Mouse (Mus musculus): ENCODE results near the gene Gipc1. TPM values are rescaled to one million over a fixed set of nuclear protein-coding genes. Genes with fewer than 3 reads are reported as not detected.

Gene Gipc1
- total and polyA plus RNA-seq, 3 experiments = 21.0 to 25.8 (median 22.6) TPM

DNA sequence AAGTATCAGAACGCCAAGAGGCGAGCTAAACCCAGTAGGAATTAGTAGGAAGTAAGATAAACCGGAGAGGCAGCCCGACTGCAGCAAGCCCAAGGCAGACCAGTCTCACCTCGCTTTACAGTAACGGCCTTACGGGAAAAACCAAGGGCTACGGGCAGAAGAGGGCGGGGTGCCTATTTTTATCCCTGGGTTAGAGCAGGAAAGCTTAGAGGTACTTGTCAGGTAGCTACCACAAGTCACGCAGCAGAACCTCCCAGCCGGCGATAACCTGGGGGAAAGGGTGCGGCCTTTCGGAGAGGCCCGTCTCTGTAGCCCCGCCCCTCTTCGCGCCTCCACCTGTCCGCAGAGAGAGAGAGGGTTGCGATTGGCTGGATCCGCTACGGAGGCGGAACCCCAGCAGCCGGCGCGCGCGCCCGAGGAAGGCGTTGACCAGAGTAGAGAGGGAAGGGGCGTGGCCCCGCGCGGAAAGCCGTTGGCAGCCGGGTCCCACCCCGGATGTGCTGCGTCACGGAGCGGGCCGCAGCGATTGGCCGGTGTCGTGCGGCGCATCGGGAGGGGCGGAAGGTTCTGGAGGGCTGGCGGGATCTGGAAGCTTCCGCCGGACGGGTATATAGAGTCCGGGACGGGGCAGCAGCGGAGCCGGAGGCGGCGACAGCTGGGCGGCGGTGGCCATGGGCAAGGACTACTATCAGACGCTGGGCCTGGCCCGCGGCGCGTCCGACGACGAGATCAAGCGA lies 44.6 kb upstream of the Gipc1 start, which contains the start of the genes Tecr and Dnajb1:
Gene Tecr, minus strand, starts transcription at position 311 of the 737 bp plus-strand sequence.
Gene Dnajb1, plus strand, starts transcription at position 533 of the 737 bp plus-strand sequence.
- DNase-seq (ENCODE audit: extremely low read depth) = peak; percentile 99

DNA sequence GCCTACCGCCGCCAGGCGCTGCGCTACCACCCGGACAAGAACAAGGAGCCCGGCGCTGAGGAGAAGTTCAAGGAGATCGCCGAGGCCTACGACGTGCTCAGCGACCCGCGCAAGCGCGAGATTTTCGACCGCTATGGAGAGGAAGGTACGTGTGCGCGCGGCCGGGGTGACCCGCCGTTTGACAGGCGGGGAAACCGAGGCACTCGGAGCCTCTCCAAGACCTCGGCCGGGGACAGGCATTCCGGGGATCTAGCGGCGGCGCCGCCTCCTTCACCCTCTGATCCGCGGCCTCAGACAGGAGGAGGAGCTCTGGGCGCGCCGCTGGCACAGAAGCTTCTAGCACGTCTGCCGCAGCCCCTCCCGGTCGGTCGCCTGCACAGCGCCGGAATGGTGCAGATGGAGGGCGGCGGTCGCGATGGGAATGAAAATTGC lies 44.1 kb upstream of the Gipc1 start:
- TF ChIP-seq PAX5 (IDR thresholded peaks at IDR 0.05; ENCODE audit: low read length) (no peak), MAZ (IDR thresholded peaks at IDR 0.05; ENCODE audit: low read depth, low read length) (0 out of 2 replicates have a peak, but pooled peaks have one; percentile 53), E2F4 (IDR thresholded peaks at IDR 0.05; ENCODE audit: insufficient replicate concordance, low read depth, low read length) (0 out of 2 replicates have a peak, but pooled peaks have one; percentile 5), BHLHE40 (IDR thresholded peaks at IDR 0.05; ENCODE audit: low read depth, low read length) (no peak), NRF1 (IDR thresholded peaks at IDR 0.05; ENCODE audit: low read depth, low read length) (peak; percentile 76), UBTF (IDR thresholded peaks at IDR 0.05; ENCODE audit: low read depth, low read length) (peak; percentile 30; the same call in 1 of the 2 replicates), SIN3A (IDR thresholded peaks at IDR 0.05; ENCODE audit: low read length) (peak; percentile 46)
- dilution Hi-C loops (cut with MboI; ENCODE audit: extremely low pct_ligation_motif_present, extremely low pct_unique_long_range_greater_than_20kb, low sequenced_read_pairs) (no loop called here), in situ Hi-C loops (cut with MboI; ENCODE audit: low pct_ligation_motif_present, low pct_unique_long_range_greater_than_20kb, low sequenced_read_pairs) (no loop called here)
- H3K4me3 ChIP-seq (replicated peaks in 1 of 3; ENCODE audit: low read depth in 2 of 3, low read length in 2 of 3, poor library complexity in 1 of 3) = peak overlapping the region; percentile 77 to 88 (median 87)
- H3K79me2 ChIP-seq (replicated peaks; ENCODE audit: control insufficient read depth, extremely low read depth, insufficient read depth, poor library complexity, severe bottlenecking) = peaks cover 23% of the 10 kb centered on the region
- peaks cover 3 to 29% of the 10 kb centered on the region in 2 experiments for H3K4me1 ChIP-seq (ENCODE audit: control insufficient read depth in 1 of 2, insufficient read depth in 2 of 2)
- no peaks in the 10 kb centered on the region for H3K9me3 ChIP-seq (replicated peaks; ENCODE audit: low read length)
- H3K27ac ChIP-seq (ENCODE audit: insufficient read depth, low read depth) = peak overlapping the region; percentile 76
- H3K9ac ChIP-seq (ENCODE audit: insufficient read depth, low read depth) = peak overlapping the region; percentile 79
- DNase-seq (ENCODE audit: extremely low read depth) = peak; percentile 67
- H3K36me3 ChIP-seq (replicated peaks in 1 of 2; ENCODE audit: control insufficient read depth in 1 of 2, insufficient read depth in 1 of 2, low read length in 1 of 2) = peaks cover 32 to 38% of the 10 kb centered on the region in 2 experiments
- H3K27me3 ChIP-seq (replicated peaks) = no peaks in the 10 kb centered on the region
- no peak overlapping the region for H3K4me2 ChIP-seq (ENCODE audit: insufficient read depth, low read depth, poor library complexity, severe bottlenecking)

More for the DNA sequence above, 44.6 kb upstream of the Gipc1 start, which contains the start of the genes Tecr and Dnajb1:
- dilution Hi-C loops (cut with MboI; ENCODE audit: extremely low pct_ligation_motif_present, extremely low pct_unique_long_range_greater_than_20kb, low sequenced_read_pairs) = no loop called here
- peak within 1 kb of the TSS; percentile 88 for H3K4me2 ChIP-seq (ENCODE audit: insufficient read depth, low read depth, poor library complexity, severe bottlenecking)
- H3K4me1 ChIP-seq (ENCODE audit: control insufficient read depth in 1 of 2, insufficient read depth in 2 of 2) = peaks cover 3 to 29% of the 10 kb centered on the region in 2 experiments
- peaks cover 23% of the 10 kb centered on the region for H3K79me2 ChIP-seq (replicated peaks; ENCODE audit: control insufficient read depth, extremely low read depth, insufficient read depth, poor library complexity, severe bottlenecking)
- no peaks in the 10 kb centered on the region for H3K9me3 ChIP-seq (replicated peaks; ENCODE audit: low read length)
- no peak for TF ChIP-seq MYC (IDR thresholded peaks at IDR 0.05; ENCODE audit: low read depth, low read length)
- TF ChIP-seq E2F4 (IDR thresholded peaks at IDR 0.05; ENCODE audit: insufficient replicate concordance, low read depth, low read length) = 0 out of 2 replicates have a peak, but pooled peaks have one; percentile 70
- TF ChIP-seq JUND (conservative IDR thresholded peaks at IDR 0.05; ENCODE audit: low read depth, low read length) = no peak
- TF ChIP-seq KAT2A (IDR thresholded peaks at IDR 0.05; ENCODE audit: insufficient replicate concordance, low read length) = peak; percentile 75; the same call in 1 of the 2 replicates
- TF ChIP-seq NELFE (IDR thresholded peaks at IDR 0.05; ENCODE audit: low read depth, low read length) = peak; percentile 92
- TF ChIP-seq NRF1 (IDR thresholded peaks at IDR 0.05; ENCODE audit: low read depth, low read length) = peak; percentile 71
- no peak for TF ChIP-seq CTCF (conservative IDR thresholded peaks at IDR 0.05 in 1 of 2, IDR thresholded peaks at IDR 0.05 in 1 of 2; ENCODE audit: low read depth in 2 of 2, low read length in 2 of 2)
- TF ChIP-seq MEF2A (IDR thresholded peaks at IDR 0.05; ENCODE audit: borderline replicate concordance, low read depth, low read length) = peak; percentile 27
- TF ChIP-seq ZMIZ1 (IDR thresholded peaks at IDR 0.05; ENCODE audit: low read depth, low read length) = peak; percentile 93
- no peak for TF ChIP-seq USF2 (conservative IDR thresholded peaks at IDR 0.05; ENCODE audit: low read depth, low read length)
- peak; percentile 76; the same call in 1 of the 2 replicates for TF ChIP-seq POLR2AphosphoS2 (IDR thresholded peaks at IDR 0.05; ENCODE audit: low read depth, low read length)
- TF ChIP-seq ZC3H11A (IDR thresholded peaks at IDR 0.05; ENCODE audit: low read depth, low read length) = no peak
- peak; percentile 92 for TF ChIP-seq ELF1 (IDR thresholded peaks at IDR 0.05; ENCODE audit: low read depth, low read length)
- peak; percentile 54; the same call in 1 of the 2 replicates for TF ChIP-seq CHD2 (IDR thresholded peaks at IDR 0.05; ENCODE audit: low read length)
- peak; percentile 37; the same call in 1 of the 2 replicates for TF ChIP-seq RCOR1 (conservative IDR thresholded peaks at IDR 0.05; ENCODE audit: low read depth, low read length)
- TF ChIP-seq ZKSCAN1 (IDR thresholded peaks at IDR 0.05; ENCODE audit: borderline replicate concordance, low read depth, low read length) = no peak
- TF ChIP-seq MAZ (IDR thresholded peaks at IDR 0.05; ENCODE audit: low read depth, low read length) = peak; percentile 67; the same call in 1 of the 2 replicates
- peak; percentile 84 for TF ChIP-seq TBP (conservative IDR thresholded peaks at IDR 0.05; ENCODE audit: low read depth, low read length)
- TF ChIP-seq SIN3A (IDR thresholded peaks at IDR 0.05; ENCODE audit: low read length) = peak; percentile 85
- TF ChIP-seq USF1 (IDR thresholded peaks at IDR 0.05; ENCODE audit: low read depth, low read length) = no peak
- no peak for TF ChIP-seq ZNF384 (IDR thresholded peaks at IDR 0.05; ENCODE audit: low read depth, low read length)
- TF ChIP-seq EP300 (IDR thresholded peaks at IDR 0.05; ENCODE audit: low read length) = no peak
- TF ChIP-seq MAX (IDR thresholded peaks at IDR 0.05; ENCODE audit: low read length) = no peak
- TF ChIP-seq ETS1 (conservative IDR thresholded peaks at IDR 0.05; ENCODE audit: low read depth, low read length) = no peak; the same call in 1 of the 2 replicates
- TF ChIP-seq TCF12 (IDR thresholded peaks at IDR 0.05; ENCODE audit: low read depth, low read length) = peak; percentile 85
- no peak for TF ChIP-seq MAFK (IDR thresholded peaks at IDR 0.05; ENCODE audit: insufficient replicate concordance, low read length)
- TF ChIP-seq MXI1 (IDR thresholded peaks at IDR 0.05; ENCODE audit: low read depth, low read length) = peak; percentile 63
- peak; percentile 43; the same call in 1 of the 2 replicates for TF ChIP-seq IRF4 (IDR thresholded peaks at IDR 0.05; ENCODE audit: low read depth, low read length)
- no peak for TF ChIP-seq CHD1 (IDR thresholded peaks at IDR 0.05; ENCODE audit: low read depth, low read length)
- no peak for TF ChIP-seq RAD21 (IDR thresholded peaks at IDR 0.05; ENCODE audit: low read depth, low read length)
- TF ChIP-seq POLR2A (IDR thresholded peaks at IDR 0.05; ENCODE audit: low read depth, low read length) = peak; percentile 99
- peak; percentile 76 for TF ChIP-seq HCFC1 (IDR thresholded peaks at IDR 0.05; ENCODE audit: low read depth, low read length)
- peak; percentile 87; the same call in 1 of the 2 replicates for TF ChIP-seq UBTF (IDR thresholded peaks at IDR 0.05; ENCODE audit: low read depth, low read length)
- H3K27me3 ChIP-seq (replicated peaks) = no peaks in the 10 kb centered on the region
- in situ Hi-C loops (cut with MboI; ENCODE audit: low pct_ligation_motif_present, low pct_unique_long_range_greater_than_20kb, low sequenced_read_pairs) = no loop called here
- peaks cover 31 to 35% of the 10 kb centered on the region in 2 experiments for H3K36me3 ChIP-seq (replicated peaks in 1 of 2; ENCODE audit: control insufficient read depth in 1 of 2, insufficient read depth in 1 of 2, low read length in 1 of 2)
- peak within 1 kb of the TSS; percentile 77 to 88 (median 87) for H3K4me3 ChIP-seq (replicated peaks in 1 of 3; ENCODE audit: low read depth in 2 of 3, low read length in 2 of 3, poor library complexity in 1 of 3)
- peak within 1 kb of the TSS; percentile 79 for H3K9ac ChIP-seq (ENCODE audit: insufficient read depth, low read depth)
- H3K27ac ChIP-seq (ENCODE audit: insufficient read depth, low read depth) = peak within 1 kb of the TSS; percentile 76
